Mouse (Mus musculus) heart, postnatal 0 days (tissue): ENCODE measurements around the gene Slc30a5.
"Not testable (repeated sequence)": the region's sequence is repeated elsewhere in the genome, so short reads cannot be mapped to it uniquely, and the experiment has no call there.

Source experiments
- CTCF ChIP-seq: IDR thresholded peaks from 2 replicates; pipeline ENCODE4 v1.5.1; 2016; ENCODE audit warnings: antibody characterized with exemption, control low read depth, low read depth
- EP300 ChIP-seq: IDR thresholded peaks from 2 replicates; pipeline ENCODE4 v1.6.1; 2016; ENCODE audit warnings: antibody characterized with exemption, low read depth

DNA sequence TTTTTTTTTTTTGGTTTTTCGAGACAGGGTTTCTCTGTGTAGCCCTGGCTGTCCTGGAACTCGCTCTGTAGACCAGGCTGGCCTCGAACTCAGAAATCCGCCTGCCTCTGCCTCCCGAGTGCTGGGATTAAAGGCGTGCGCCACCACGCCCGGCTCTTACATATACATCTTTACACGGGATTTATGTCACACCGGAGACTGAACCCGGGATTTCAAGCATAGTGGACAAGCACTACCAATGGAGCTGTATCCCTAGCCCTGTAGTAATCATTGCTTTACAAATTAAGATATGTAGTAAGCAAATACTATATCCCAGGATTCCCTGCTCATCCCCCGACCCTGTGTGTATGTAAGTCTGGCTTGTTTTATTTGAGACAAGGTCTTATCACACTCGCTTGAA lies 45.2 kb downstream of the Slc30a5 start:
- not testable (repeated sequence) for TF ChIP-seq CTCF, EP300
